Mouse (Mus musculus) T-helper 1 cell (primary cell): Measurements from ENCODE around the gene Cbx1.

Experiments
- in situ Hi-C: fragments of 300-600 bp; cut with MboI, MseI; formaldehyde crosslinking; loops from one replicate; pipeline ENCODE4 v1.15.1; 2025; ENCODE audit warnings: high pct_unique_total_duplicates

Gene Cbx1

GRCm38 (mm10) chr11:96788871-96789795 is at the start of gene Cbx1:
Gene Cbx1, plus strand, starts transcription at chr11:96789127.
- in situ Hi-C loops, result no loop called here

DNA sequence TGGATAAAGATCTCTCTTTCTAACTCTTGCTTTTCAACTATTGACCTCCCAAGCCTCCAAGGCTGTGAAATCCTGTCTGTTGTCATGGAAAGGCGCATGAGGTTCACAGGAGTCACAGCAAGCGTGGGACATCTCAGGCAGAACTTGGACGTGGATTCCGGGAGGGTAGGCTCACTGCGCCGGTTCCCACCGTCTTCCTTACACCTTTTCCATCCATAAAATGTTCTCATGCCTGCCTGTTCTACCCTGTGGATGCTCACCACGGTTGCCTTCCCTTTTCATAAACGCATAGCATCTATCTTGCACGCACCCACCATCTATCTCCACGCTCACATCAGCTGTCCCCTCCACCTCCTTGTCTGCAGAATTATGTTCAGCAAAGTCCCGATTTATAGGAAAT is 48.1 kb upstream of the Cbx1 start:
- in situ Hi-C loops, result no loop called here

DNA sequence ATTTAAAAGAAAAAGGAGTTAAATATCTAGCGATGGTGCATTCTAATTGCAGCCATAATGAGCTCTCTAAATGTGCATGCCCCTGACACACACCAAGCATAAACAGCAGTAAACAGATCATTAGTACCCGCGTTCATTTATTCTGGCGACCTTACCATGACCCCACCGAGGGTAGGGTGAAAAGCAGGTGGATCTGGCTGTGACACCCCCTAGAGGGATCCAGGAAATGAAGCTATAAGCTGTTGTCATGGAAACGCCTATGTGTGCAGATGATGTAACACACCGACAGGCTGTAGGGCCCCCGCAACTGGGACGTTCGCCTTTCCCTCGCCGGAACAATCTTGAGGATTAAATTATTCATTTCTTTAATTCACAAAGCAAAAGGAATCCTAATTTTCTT is 46.9 kb upstream of the Cbx1 start:
- in situ Hi-C loops, result no loop called here

DNA sequence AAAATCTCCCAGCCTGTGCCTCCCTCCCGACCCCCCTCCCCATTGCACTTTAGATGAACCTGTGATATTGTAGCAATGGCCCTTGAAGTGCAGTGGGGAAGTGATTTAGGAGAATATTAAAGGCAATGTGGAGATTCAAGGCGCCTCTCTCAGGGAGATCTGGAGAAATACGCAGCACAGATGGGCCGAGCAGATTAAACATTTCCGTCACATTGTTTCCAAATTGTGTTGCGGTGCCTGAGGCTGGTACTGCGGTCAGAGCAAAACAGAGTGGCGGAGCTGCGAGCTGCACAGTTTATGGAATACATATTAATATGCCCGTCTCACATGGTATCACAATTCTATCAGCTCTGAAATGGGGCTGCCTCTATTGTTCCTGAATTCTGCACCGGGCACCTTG is 45.9 kb upstream of the Cbx1 start:
- in situ Hi-C loops, result no loop called here

DNA sequence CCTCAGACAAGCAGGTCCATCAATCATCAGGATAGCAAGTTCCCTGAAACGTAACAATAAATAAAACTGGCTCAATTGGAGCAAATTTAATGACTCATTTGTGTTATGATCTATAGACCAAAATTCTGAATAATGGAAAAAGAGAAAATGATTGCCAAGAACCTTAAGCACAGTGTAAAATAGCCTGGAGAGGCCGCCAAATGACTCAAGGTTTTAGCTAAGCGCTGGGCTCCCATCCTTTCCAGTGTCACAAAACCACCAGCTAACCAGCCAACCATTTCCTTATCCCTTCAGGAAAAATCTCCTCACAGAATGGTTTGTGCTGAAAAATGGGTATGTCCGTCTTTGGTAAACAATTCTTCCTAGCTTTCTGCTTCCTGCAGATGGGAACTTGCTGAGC is 45.0 kb upstream of the Cbx1 start:
- in situ Hi-C loops, result no loop called here

GRCm38 (mm10) chr11:96746648-96747047 is 42.3 kb upstream of the Cbx1 start:
- in situ Hi-C loops, result no loop called here

GRCm38 (mm10) chr11:96747555-96747954 is 41.4 kb upstream of the Cbx1 start:
- in situ Hi-C loops, result no loop called here

- in situ Hi-C loops, result loop anchor here (5.0 kb wide), 1 partner anchor 488 kb away; no protein-coding TSS in a partner anchor
These were observed 33.6 kb upstream of the Cbx1 start for GRCm38 (mm10) chr11:96755298-96755697.

GRCm38 (mm10) chr11:96757421-96757820 is 31.5 kb upstream of the Cbx1 start:
- in situ Hi-C loops, result loop anchor here (5.0 kb wide), 1 partner anchor 490 kb away; no protein-coding TSS in a partner anchor

GRCm38 (mm10) chr11:96758402-96758801 is 30.5 kb upstream of the Cbx1 start:
- in situ Hi-C loops, result loop anchor here (5.0 kb wide), 1 partner anchor 491 kb away; no protein-coding TSS in a partner anchor

GRCm38 (mm10) chr11:96760042-96760441 is 28.9 kb upstream of the Cbx1 start:
- in situ Hi-C loops, result no loop called here

- in situ Hi-C loops, result no loop called here
These were observed 26.9 kb upstream of the Cbx1 start for GRCm38 (mm10) chr11:96761984-96762383.

DNA sequence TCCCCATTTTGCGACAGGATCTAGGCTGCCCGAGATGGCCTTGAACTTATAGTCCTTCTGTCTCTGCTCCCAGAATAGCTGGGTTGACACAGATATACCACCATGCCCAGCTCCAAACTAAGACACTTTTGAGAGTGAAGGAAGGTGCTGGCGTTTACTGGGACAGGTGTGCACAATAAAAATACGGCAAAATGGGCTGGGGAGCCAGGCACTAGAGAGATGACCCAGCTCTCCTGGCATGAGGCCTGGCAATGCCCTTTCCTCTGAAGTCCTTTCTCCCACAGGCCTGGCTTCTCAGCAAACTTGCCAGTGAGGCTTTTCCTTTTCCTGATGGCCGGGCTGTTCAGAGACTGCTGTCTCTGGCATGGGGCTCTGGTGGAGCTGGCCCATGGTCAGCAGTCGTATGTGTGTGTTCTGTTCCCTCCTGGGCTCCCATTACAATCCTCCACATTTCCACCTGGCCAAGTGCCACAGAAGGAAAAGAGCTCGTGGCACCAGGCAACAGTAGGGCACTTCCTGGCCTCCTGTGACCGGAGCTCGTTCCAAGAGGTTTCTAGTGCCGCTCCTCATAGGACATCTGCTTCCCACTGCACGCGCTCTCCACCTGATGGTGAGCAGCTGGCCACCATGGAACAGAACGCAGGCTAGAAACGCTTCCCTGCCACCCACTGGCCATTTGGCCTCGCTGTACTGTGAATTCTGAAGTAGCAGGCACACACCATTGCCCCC is 26.0 kb upstream of the Cbx1 start:
- in situ Hi-C loops, result no loop called here

DNA sequence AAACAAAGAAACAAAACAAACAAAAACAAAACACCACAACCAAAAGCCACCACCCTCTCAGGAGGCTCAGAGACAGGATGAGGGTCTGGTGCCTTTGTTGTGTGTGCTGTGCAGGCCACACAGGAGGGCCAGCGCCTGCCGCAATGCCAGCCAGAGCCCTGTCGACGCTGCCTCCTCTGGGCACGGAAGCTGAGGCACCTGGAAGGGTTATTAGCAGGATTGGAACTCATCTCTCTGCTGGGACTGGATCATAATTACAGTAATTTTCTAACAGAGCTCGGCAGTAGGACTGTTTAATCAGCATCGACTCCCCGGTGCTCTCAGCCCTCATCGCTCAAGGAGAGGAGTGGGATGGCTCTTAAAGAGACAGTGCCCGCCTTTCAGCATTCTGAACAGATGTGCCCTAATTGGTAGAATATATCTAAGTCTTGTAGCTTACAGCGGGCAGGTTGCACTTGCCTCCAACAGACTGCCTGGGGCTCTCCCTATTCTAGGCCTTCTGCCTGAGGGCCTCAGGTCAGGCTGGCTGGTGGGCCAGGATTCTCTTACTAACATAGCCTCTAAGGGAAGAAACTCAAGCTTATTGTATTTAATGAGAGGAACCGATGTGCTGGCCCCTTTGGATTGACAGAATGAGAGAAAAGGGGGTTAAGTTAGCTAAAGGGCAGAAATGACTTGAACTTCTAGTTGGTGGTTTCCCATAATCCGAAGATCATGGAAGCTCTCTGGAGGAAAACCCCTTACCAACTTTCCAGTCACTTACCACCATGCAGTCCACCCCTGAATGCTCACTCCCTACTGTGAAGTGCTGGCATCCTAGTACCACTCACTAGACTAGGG is 24.2 kb upstream of the Cbx1 start:
- in situ Hi-C loops, result no loop called here

- in situ Hi-C loops, result no loop called here
These were observed 23.3 kb upstream of the Cbx1 start for GRCm38 (mm10) chr11:96765645-96766044.

GRCm38 (mm10) chr11:96766555-96766954 is 22.4 kb upstream of the Cbx1 start:
- in situ Hi-C loops, result no loop called here

DNA sequence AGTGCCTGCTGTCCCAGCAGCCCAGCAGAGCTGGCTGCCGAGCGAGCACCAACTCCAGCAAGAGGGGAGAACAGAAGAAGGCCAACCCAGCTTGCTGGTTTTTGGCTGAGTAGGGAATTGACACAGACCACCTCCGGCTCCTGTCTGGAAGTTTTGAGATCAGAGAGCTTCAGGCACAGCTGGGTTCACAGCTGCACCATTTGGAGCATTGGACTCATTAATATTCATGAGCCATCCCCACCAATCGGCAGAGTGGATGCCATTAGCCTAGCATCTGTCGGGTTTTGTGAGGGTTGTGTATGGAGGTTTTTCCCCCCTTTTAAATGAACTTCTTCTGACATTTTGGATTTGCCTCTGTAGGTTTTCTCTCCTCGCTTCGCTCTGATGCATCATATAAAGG is 21.8 kb upstream of the Cbx1 start:
- in situ Hi-C loops, result no loop called here

GRCm38 (mm10) chr11:96768240-96768639 is 20.7 kb upstream of the Cbx1 start:
- in situ Hi-C loops, result no loop called here

DNA sequence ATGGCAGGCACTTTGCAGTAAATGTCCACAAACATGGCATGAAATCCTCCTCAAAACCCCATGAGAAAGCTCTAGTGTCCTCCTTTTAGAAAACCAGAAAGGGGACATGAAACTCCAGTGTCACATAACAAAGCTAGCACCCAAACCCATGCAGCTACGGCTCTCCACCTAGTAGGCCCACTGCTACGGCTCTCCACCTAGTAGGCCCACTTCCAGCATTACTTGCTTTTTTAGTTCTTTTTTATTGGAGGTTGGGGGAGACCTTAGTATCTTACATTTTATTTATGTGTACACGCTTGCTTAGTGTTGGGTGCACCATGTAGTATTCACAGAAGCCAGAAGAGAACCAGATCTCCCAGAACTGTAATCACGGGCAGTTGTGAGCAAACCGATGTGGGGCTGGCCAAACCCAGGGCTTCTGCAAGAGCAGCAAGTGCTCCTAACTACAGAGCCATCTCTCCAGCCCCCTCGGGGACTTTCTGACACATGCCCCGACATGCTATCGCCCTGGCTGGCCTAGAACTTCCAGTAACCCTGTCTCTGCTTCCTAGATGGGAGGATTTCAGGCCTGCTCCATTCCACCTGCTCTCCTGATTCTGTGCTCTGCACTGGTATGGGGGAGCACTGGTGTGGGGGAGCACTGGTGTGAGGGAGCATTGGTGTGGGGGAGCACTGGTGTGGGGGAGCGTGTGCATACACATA is 17.5 kb upstream of the Cbx1 start:
- in situ Hi-C loops, result loop anchor here (5.0 kb wide), 1 partner anchor 91 kb away; no protein-coding TSS in a partner anchor

- in situ Hi-C loops, result loop anchor here (5.0 kb wide), 1 partner anchor 90 kb away; no protein-coding TSS in a partner anchor
These were observed 16.5 kb upstream of the Cbx1 start for GRCm38 (mm10) chr11:96772413-96772812.

GRCm38 (mm10) chr11:96774536-96774935 is 14.4 kb upstream of the Cbx1 start:
- in situ Hi-C loops, result loop anchor here (5.0 kb wide), 1 partner anchor 88 kb away; no protein-coding TSS in a partner anchor
